Mouse (Mus musculus) lung, postnatal 0 days (tissue): Measurements from ENCODE around the gene Pde3a. TPM values are rescaled to one million over a fixed set of nuclear protein-coding genes. Genes with fewer than 3 reads are reported as not detected.
A peak's percentile ranks its signal among the peaks of the same experiment; 100 is the strongest.

Experiments
- ATAC-seq: fragments of 200-750 bp; cut with Nextera tagmentation; 2 replicates; pipeline ENCODE4 v1.8.0; 2017; ENCODE audit warnings: moderate library complexity
- DNase-seq: peaks from one replicate; pipeline ENCODE4 v3.0.0-alpha.2; 2016; ENCODE audit warnings: low spot score
- H3K27ac ChIP-seq: fragments of 300-500 bp; sonication (generic); 2 replicates; pipeline ENCODE4 v1.5.1; 2014; ENCODE audit warnings: antibody characterized with exemption, mild to moderate bottlenecking, low read length, mixed read lengths
- H3K27me3 ChIP-seq: fragments of 300-500 bp; sonication (generic); replicated peaks from 2 replicates; pipeline ENCODE4 v1.6.1; 2014; ENCODE audit warnings: low read length, mixed read lengths; ENCODE audit not compliant: insufficient read depth
- H3K36me3 ChIP-seq: fragments of 300-500 bp; sonication (generic); 2 replicates; pipeline ENCODE4 v1.6.1; 2014; ENCODE audit warnings: low read length, mixed read lengths; ENCODE audit not compliant: insufficient read depth
- H3K4me1 ChIP-seq: fragments of 300-500 bp; sonication (generic); 2 replicates; pipeline ENCODE4 v1.6.1; 2014; ENCODE audit warnings: antibody characterized with exemption, low read depth, low read length, mixed read lengths; ENCODE audit not compliant: insufficient read depth
- H3K4me2 ChIP-seq: fragments of 300-500 bp; sonication (generic); replicated peaks from 2 replicates; pipeline ENCODE4 v1.6.1; 2014; ENCODE audit warnings: low read depth, mild to moderate bottlenecking, low read length, moderate library complexity, mixed read lengths
- H3K4me3 ChIP-seq: fragments of 300-500 bp; sonication (generic); 2 replicates; pipeline ENCODE4 v1.5.1; 2014; ENCODE audit warnings: low read depth, low read length
- H3K9ac ChIP-seq: fragments of 300-500 bp; sonication (generic); replicated peaks from 2 replicates; pipeline ENCODE4 v1.6.1; 2014; ENCODE audit warnings: low read depth, mild to moderate bottlenecking
- H3K9me3 ChIP-seq: fragments of 300-500 bp; sonication (generic); 2 replicates; pipeline ENCODE4 v1.6.1; 2016; ENCODE audit warnings: low read length, mixed read lengths
- CTCF ChIP-seq: IDR thresholded peaks from 2 replicates; pipeline ENCODE4 v1.5.1; 2016; ENCODE audit warnings: antibody characterized with exemption, mild to moderate bottlenecking
- EP300 ChIP-seq: IDR thresholded peaks from 2 replicates; pipeline ENCODE4 v1.6.1; 2016; ENCODE audit warnings: antibody characterized with exemption, mild to moderate bottlenecking, control low read depth
- WGBS: fragments of 180-500 bp; shearing (Covaris S2); extraction: QIAGEN DNeasy Blood & Tissue Kit; methylation state at CpG from one replicate; pipeline ENCODE4 v1.1.7; 2014; 5-methylcytosine and 5-hydroxymethylcytosine counted together
- polyA plus RNA-seq: library from polyadenylated mRNA; unstranded; fragments of >200 nt; fragmentation: Nextera tagmentation; extraction: Ambion mirVana; gene quantifications from 2 replicates; pipeline ENCODE4 v1.2.1, GENCODE M21; 2015

Gene Pde3a
- polyA plus RNA-seq, 1 experiment from 2014 or later, result 12.1 TPM

GRCm38 (mm10) chr6:141295264-141295663 is 46.2 kb downstream of the Pde3a start:
- Histone ChIP-seq H3K27me3 (no peaks in the 10 kb centered on the region), H3K9me3 (no peaks in the 10 kb centered on the region), H3K36me3 (no peaks in the 10 kb centered on the region), H3K9ac (no peak overlapping the region), H3K4me3 (no peak overlapping the region), H3K4me1 (no peaks in the 10 kb centered on the region), H3K27ac (no peak overlapping the region), H3K4me2 (no peak overlapping the region)
- no peak for ATAC-seq
- 57% methylated on average over 3 of the region's 3 CpGs for WGBS
- DNase-seq, result no peak
- no peak for TF ChIP-seq EP300
- no peak for TF ChIP-seq CTCF

- Histone ChIP-seq H3K4me2 (no peak overlapping the region), H3K27ac (no peak overlapping the region), H3K27me3 (no peaks in the 10 kb centered on the region), H3K9me3 (no peaks in the 10 kb centered on the region), H3K9ac (no peak overlapping the region), H3K36me3 (no peaks in the 10 kb centered on the region), H3K4me1 (peaks cover 5% of the 10 kb centered on the region; the same call in 1 of the 2 replicates), H3K4me3 (no peak overlapping the region)
- TF ChIP-seq EP300 (no peak), CTCF (no peak)
- no peak for ATAC-seq
- 85% methylated on average over 14 of the region's 14 CpGs for WGBS
- no peak for DNase-seq
Observed at GRCm38 (mm10) chr6:141301750-141302748, 53.0 kb downstream of the Pde3a start.

GRCm38 (mm10) chr6:141302842-141303241 is 53.8 kb downstream of the Pde3a start:
- Histone ChIP-seq H3K9me3 (no peaks in the 10 kb centered on the region), H3K36me3 (no peaks in the 10 kb centered on the region), H3K4me3 (no peak overlapping the region), H3K27ac (no peak overlapping the region), H3K9ac (no peak overlapping the region), H3K27me3 (no peaks in the 10 kb centered on the region), H3K4me2 (no peak overlapping the region), H3K4me1 (peaks cover 5% of the 10 kb centered on the region; the same call in 1 of the 2 replicates)
- no peak for DNase-seq
- no peak for ATAC-seq
- TF ChIP-seq EP300 (no peak), CTCF (no peak)
- WGBS, result 63% methylated on average over 4 of the region's 4 CpGs

DNA sequence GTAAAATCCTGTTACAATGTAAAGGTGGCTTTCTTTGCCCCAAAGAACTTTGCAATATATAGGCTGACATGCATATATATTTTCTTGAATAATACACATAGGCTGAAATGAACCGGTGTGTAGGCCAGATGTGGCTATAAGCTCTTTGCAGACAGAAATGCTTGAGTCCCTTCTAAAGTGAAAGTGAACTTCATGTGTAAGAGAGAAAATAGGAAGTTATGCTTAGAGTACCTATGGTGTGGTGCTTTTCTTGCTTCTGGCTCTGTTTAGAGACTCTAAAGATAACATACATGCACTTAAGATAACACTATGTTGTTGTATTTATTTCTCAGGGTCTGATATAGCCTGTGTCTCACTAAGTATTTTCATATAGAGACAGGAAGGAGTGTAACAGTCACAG is 58.3 kb downstream of the Pde3a start:
- no peak for TF ChIP-seq CTCF
- TF ChIP-seq EP300, result no peak
- WGBS, result 74% methylated on average over 1 of the region's 1 CpGs
- Histone ChIP-seq H3K9me3 (no peaks in the 10 kb centered on the region), H3K27me3 (no peaks in the 10 kb centered on the region), H3K27ac (no peak overlapping the region), H3K36me3 (no peaks in the 10 kb centered on the region), H3K9ac (no peak overlapping the region), H3K4me1 (peaks cover 9% of the 10 kb centered on the region; the same call in 1 of the 2 replicates), H3K4me3 (no peak overlapping the region), H3K4me2 (no peak overlapping the region)
- ATAC-seq (no peak), DNase-seq (no peak)

GRCm38 (mm10) chr6:141308451-141308850 is 59.4 kb downstream of the Pde3a start:
- Histone ChIP-seq H3K36me3 (no peaks in the 10 kb centered on the region), H3K27me3 (no peaks in the 10 kb centered on the region), H3K4me2 (no peak overlapping the region), H3K27ac (no peak overlapping the region), H3K4me3 (no peak overlapping the region), H3K9ac (no peak overlapping the region), H3K4me1 (0 out of 2 replicates have a peak, but pooled peaks cover 3% of the 10 kb centered on the region), H3K9me3 (no peaks in the 10 kb centered on the region)
- WGBS, result 32% methylated on average over 2 of the region's 2 CpGs
- TF ChIP-seq EP300 (peak; percentile 68), CTCF (no peak)
- ATAC-seq (peak; percentile 60; the same call in 1 of the 2 replicates), DNase-seq (peak; percentile 64)

DNA sequence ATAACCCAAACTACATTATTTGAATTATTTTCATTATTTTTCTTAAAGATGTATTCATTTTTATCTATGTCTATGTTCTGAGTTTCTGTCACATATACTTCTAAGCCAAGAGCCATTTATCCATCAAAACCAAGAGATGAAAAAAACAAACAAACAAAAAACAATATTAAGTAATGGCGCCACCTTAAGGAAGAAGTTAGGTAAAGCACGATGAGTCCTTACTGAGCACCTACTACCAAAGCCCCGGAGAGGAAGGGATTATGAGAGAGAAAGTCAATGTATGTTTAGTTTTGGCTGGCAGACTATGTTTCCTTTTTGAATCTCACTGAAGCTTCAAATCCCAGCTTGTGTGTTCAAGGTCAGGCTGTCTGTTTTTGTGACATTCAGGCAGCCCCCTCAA is 60.8 kb downstream of the Pde3a start:
- ATAC-seq (no peak), DNase-seq (peak; percentile 31)
- Histone ChIP-seq H3K9ac (no peak overlapping the region), H3K27me3 (no peaks in the 10 kb centered on the region), H3K4me3 (no peak overlapping the region), H3K27ac (no peak overlapping the region), H3K36me3 (no peaks in the 10 kb centered on the region), H3K9me3 (no peaks in the 10 kb centered on the region), H3K4me2 (no peak overlapping the region), H3K4me1 (0 out of 2 replicates have a peak, but pooled peaks cover 3% of the 10 kb centered on the region)
- TF ChIP-seq CTCF (peak; percentile 53), EP300 (no peak)
- 41% methylated on average over 3 of the region's 3 CpGs for WGBS
